Mouse (Mus musculus) stomach, embryonic 16.5 days (tissue): ENCODE measurements around the gene Tbl1xr1. TPM values are rescaled to one million over a fixed set of nuclear protein-coding genes. Genes with fewer than 3 reads are reported as not detected.

ENCODE experiments used
- ATAC-seq: fragments of 200-750 bp; cut with Nextera tagmentation; 2 replicates; pipeline ENCODE4 v1.8.0; 2017; ENCODE audit warnings: moderate number of reproducible peaks, moderate TSS enrichment; ENCODE audit not compliant: insufficient read depth, low FRiP score
- H3K27ac ChIP-seq: fragments of 300-500 bp; sonication (generic); 2 replicates; pipeline ENCODE4 v1.5.1; 2014; ENCODE audit warnings: low read length
- H3K27me3 ChIP-seq: fragments of 300-500 bp; sonication (generic); 2 replicates; pipeline ENCODE4 v1.6.1; 2014; ENCODE audit warnings: low read length, control low read depth, mixed read lengths; ENCODE audit not compliant: control insufficient read depth, insufficient read depth
- H3K36me3 ChIP-seq: fragments of 300-500 bp; sonication (generic); 2 replicates; pipeline ENCODE4 v1.6.1; 2014; ENCODE audit warnings: low read length; ENCODE audit not compliant: control insufficient read depth, insufficient read depth
- H3K4me1 ChIP-seq: fragments of 300-500 bp; sonication (generic); 2 replicates; pipeline ENCODE4 v1.6.1; 2014; ENCODE audit warnings: low read length, control low read depth, mixed read lengths; ENCODE audit not compliant: control insufficient read depth, insufficient read depth
- H3K4me2 ChIP-seq: fragments of 300-500 bp; sonication (generic); 2 replicates; pipeline ENCODE4 v1.6.1; 2014; ENCODE audit warnings: low read depth, low read length, mixed read lengths
- H3K4me3 ChIP-seq: fragments of 300-500 bp; sonication (generic); replicated peaks from 2 replicates; pipeline ENCODE4 v1.5.1; 2014; ENCODE audit warnings: mild to moderate bottlenecking, low read length
- H3K9ac ChIP-seq: fragments of 300-500 bp; sonication (generic); 2 replicates; pipeline ENCODE4 v1.6.1; 2014; ENCODE audit warnings: low read length
- H3K9me3 ChIP-seq: fragments of 300-500 bp; sonication (generic); replicated peaks from 2 replicates; pipeline ENCODE4 v1.6.1; 2016; ENCODE audit warnings: low read length, control low read depth; ENCODE audit not compliant: control insufficient read depth
- WGBS: fragments of 180-500 bp; shearing (Covaris S2); extraction: QIAGEN DNeasy Blood & Tissue Kit; methylation state at CpG from one replicate; pipeline ENCODE4 v1.1.7; 2014; 5-methylcytosine and 5-hydroxymethylcytosine counted together
- polyA plus RNA-seq: library from polyadenylated mRNA; unstranded; fragments of >200 nt; fragmentation: Nextera tagmentation; extraction: Ambion mirVana; gene quantifications from 2 replicates; pipeline ENCODE4 v1.2.1, GENCODE M21; 2015

The Tbl1xr1 gene
- polyA plus RNA-seq, 1 experiment from 2014 or later = 18.5 TPM

DNA sequence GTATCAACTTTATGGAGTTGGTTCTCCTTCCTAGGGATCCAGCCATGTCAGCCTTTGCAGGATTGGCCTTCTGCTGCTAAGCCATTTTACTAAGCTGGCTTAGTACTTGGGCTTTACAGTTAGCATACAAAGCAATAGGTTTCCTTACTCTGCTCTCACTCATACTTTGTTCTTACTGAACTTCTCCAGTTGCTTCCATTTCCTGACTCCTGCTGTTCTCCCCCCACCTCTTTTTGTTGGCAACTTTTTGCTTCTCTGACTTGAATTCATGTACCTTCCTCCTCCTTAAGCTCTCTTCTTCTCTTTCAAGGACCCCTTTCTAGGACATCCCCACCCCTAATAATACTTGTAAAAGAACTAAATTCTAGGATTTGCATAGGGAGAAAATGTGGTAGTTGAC is 31.6 kb downstream of the Tbl1xr1 start:
- H3K4me1 ChIP-seq = no peaks in the 10 kb centered on the region
- no peak overlapping the region for H3K4me2 ChIP-seq
- no peaks in the 10 kb centered on the region for H3K9me3 ChIP-seq
- ATAC-seq = no peak
- H3K4me3 ChIP-seq = no peak overlapping the region
- H3K36me3 ChIP-seq = no peaks in the 10 kb centered on the region
- H3K27ac ChIP-seq = no peak overlapping the region
- no peaks in the 10 kb centered on the region for H3K27me3 ChIP-seq
- H3K9ac ChIP-seq = no peak overlapping the region

DNA sequence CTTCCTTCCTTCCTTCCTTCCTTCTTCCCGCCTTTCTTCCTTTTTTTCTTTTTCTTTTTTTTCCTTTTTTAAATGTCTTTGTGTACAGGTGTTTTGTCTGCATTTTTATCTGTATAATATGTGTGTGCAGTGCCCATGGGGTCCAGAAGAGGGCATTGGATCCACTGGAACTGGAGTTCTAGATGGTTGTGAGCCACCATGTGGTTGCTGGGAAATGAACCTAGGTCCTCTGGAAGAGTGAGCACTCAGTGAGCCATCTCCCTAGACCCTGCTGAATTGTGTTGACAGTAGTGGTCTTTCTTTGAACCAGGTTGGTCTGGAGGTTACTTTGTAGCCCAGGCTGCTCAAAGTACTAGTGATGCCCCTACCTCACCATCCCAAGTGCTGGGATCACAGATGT is 33.2 kb downstream of the Tbl1xr1 start:
- 85% methylated on average over 1 of the region's 1 CpGs for WGBS
- no peak for ATAC-seq
- no peaks in the 10 kb centered on the region for H3K9me3 ChIP-seq

DNA sequence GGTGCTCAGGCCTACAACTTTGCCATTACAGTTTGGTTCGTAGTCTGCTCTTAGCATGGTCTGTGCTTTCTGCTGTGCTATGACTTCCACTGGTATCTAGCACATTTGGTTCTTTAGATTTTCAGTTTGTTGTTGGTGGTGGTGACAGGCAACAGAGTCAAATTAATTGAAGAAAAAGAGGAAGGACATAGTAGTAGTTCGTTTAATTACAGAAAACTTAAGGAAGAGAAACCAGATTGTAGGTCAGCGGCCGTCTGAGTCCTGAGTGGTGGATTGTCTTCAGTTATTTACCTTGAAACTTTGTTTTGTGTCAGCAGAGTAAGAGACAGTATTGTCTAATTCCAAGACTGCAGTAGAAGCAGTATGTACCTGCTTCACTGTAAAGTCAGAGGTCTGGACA is 37.3 kb downstream of the Tbl1xr1 start:
- H3K9me3 ChIP-seq = no peaks in the 10 kb centered on the region
- no peak for ATAC-seq
- H3K27me3 ChIP-seq = no peaks in the 10 kb centered on the region
- H3K9ac ChIP-seq = no peak overlapping the region
- H3K27ac ChIP-seq = no peak overlapping the region
- H3K4me2 ChIP-seq = no peak overlapping the region
- WGBS = 87% methylated on average over 4 of the region's 4 CpGs
- H3K4me1 ChIP-seq = 0 out of 2 replicates have a peak, but pooled peaks cover 5% of the 10 kb centered on the region
- no peak overlapping the region for H3K4me3 ChIP-seq
- no peaks in the 10 kb centered on the region for H3K36me3 ChIP-seq

More for the DNA sequence above, 33.2 kb downstream of the Tbl1xr1 start:
- H3K4me2 ChIP-seq = no peak overlapping the region
- H3K27ac ChIP-seq = no peak overlapping the region
- H3K4me1 ChIP-seq = 0 out of 2 replicates have a peak, but pooled peaks cover under 1% of the 10 kb centered on the region
- no peak overlapping the region for H3K9ac ChIP-seq
- no peak overlapping the region for H3K4me3 ChIP-seq
- no peaks in the 10 kb centered on the region for H3K36me3 ChIP-seq
- no peaks in the 10 kb centered on the region for H3K27me3 ChIP-seq

DNA sequence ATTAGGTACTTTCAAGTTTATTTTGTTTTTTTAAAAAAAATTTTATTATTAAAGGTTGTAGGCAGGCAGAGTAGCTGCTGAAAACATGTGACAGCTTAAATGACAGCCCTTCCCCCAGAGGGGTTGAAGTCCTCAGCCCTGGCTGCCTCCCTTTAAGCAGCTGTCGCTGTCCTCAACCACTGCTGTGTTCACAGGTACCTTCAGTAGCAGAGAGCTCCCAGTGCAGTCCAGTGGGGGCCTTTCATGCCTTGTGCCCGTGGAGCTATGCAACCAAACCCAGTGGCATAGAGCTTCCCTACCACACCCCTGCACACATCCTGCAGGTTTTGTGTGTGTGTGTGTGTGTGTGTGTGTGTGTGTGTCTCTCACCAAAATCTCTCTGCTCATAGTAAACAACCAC is 38.8 kb downstream of the Tbl1xr1 start:
- Histone ChIP-seq H3K9ac (no peak overlapping the region), H3K27me3 (no peaks in the 10 kb centered on the region), H3K4me2 (no peak overlapping the region), H3K4me1 (0 out of 2 replicates have a peak, but pooled peaks cover 5% of the 10 kb centered on the region), H3K4me3 (no peak overlapping the region), H3K9me3 (no peaks in the 10 kb centered on the region), H3K36me3 (no peaks in the 10 kb centered on the region), H3K27ac (no peak overlapping the region)
- no peak for ATAC-seq
- 22% methylated on average over 2 of the region's 2 CpGs for WGBS

DNA sequence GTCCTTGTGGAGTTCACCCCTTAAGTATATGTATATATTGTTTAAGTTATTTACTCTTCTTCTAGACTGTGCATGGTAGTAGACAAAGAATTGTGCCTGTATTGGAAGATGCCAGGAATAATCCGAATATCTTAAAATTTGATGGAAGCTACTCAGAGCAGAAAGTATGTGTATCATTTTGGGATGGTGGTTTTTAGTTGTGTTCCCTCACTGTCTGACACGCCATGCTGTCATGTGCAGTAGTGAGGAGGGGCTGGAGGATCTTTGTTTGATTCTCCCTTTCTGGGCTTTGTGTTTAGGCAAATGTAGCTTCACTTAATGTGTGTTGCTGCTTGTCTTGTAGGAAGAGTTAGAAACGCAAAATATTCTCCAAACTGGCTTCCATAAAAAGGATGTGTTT is 39.2 kb downstream of the Tbl1xr1 start:
- no peak overlapping the region for H3K9ac ChIP-seq
- H3K4me3 ChIP-seq = no peak overlapping the region
- H3K4me2 ChIP-seq = no peak overlapping the region
- H3K36me3 ChIP-seq = no peaks in the 10 kb centered on the region
- H3K4me1 ChIP-seq = peaks cover 7% of the 10 kb centered on the region; the same call in 1 of the 2 replicates
- no peak overlapping the region for H3K27ac ChIP-seq
- ATAC-seq = no peak
- H3K27me3 ChIP-seq = no peaks in the 10 kb centered on the region
- 87% methylated on average over 3 of the region's 3 CpGs for WGBS
- no peaks in the 10 kb centered on the region for H3K9me3 ChIP-seq

DNA sequence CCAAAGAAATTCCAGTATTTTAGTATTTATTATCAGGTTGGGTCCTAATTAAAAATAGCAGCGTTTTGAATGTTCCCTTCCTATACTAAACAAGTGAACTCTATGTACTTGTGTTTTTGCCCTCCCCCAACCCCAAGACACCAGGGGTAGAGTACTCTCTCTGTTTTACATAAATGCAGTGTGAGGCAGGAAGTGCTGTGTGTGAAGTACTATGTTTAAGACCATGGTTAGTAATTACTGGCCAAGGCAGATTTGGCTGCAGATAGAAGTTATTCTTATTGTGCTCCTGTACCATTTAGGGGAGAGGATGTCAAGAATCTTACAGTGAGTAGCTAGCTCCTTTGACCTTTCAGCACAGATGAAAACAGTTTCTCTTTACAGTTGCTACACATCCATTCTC is 39.7 kb downstream of the Tbl1xr1 start:
- no peak for ATAC-seq

DNA sequence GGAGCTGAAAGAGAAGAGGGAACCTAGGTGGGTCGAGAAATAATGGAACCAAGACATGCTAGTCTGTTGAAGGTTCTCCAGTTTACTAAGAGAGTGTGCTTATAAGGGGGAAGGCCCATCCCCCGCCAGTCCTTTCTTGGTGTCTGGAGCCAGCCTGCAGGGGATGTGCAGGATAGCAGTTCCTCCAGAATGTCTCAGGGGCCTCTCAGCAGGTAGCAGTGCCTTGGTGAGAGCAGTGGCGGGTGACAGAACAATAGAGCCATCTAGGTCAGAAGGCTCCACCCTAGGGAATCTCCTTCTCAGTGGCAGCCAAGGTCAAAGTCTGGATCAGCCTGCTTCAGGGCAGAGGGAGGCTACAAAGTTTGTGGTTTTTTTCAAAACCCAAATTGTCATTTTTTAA is 45.3 kb downstream of the Tbl1xr1 start:
- no peaks in the 10 kb centered on the region for H3K36me3 ChIP-seq
- H3K4me1 ChIP-seq = peaks cover 21% of the 10 kb centered on the region
- no peak overlapping the region for H3K27ac ChIP-seq
- no peak overlapping the region for H3K4me2 ChIP-seq
- WGBS = 53% methylated on average over 3 of the region's 3 CpGs
- H3K9me3 ChIP-seq = no peaks in the 10 kb centered on the region
- no peaks in the 10 kb centered on the region for H3K27me3 ChIP-seq
- H3K9ac ChIP-seq = no peak overlapping the region
- no peak for ATAC-seq
- H3K4me3 ChIP-seq = no peak overlapping the region

More for the DNA sequence above, 39.7 kb downstream of the Tbl1xr1 start:
- 66% methylated on average over 1 of the region's 1 CpGs for WGBS
- Histone ChIP-seq H3K9ac (no peak overlapping the region), H3K36me3 (no peaks in the 10 kb centered on the region), H3K27ac (no peak overlapping the region), H3K27me3 (no peaks in the 10 kb centered on the region), H3K4me1 (peaks cover 8% of the 10 kb centered on the region; the same call in 1 of the 2 replicates), H3K4me3 (no peak overlapping the region), H3K4me2 (no peak overlapping the region), H3K9me3 (no peaks in the 10 kb centered on the region)

DNA sequence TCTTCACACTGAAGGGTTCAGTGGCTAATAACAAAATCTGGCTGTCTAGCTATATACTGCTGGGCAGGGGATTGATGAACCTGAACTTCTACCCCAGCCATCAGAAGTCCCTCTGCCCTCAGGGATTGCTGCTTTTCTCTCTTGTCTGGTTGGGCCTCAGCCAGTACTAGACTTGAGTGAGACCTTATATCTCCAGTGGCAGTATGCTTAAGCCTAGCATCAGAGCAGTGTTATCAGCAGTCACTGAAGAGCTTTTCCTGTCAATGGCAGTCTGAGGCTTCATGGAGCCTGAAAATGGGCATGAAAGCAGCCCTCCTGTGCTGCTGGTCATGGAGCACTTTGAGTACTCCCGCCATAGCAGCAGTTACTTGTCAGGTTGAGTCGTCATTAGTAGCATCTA is 46.7 kb downstream of the Tbl1xr1 start:
- H3K4me2 ChIP-seq = no peak overlapping the region
- H3K9ac ChIP-seq = no peak overlapping the region
- no peak overlapping the region for H3K4me3 ChIP-seq
- H3K36me3 ChIP-seq = peaks cover 5% of the 10 kb centered on the region; the same call in 1 of the 2 replicates
- 60% methylated on average over 2 of the region's 2 CpGs for WGBS
- no peaks in the 10 kb centered on the region for H3K27me3 ChIP-seq
- H3K9me3 ChIP-seq = no peaks in the 10 kb centered on the region
- no peak overlapping the region for H3K27ac ChIP-seq
- no peak for ATAC-seq
- peaks cover 21% of the 10 kb centered on the region for H3K4me1 ChIP-seq

DNA sequence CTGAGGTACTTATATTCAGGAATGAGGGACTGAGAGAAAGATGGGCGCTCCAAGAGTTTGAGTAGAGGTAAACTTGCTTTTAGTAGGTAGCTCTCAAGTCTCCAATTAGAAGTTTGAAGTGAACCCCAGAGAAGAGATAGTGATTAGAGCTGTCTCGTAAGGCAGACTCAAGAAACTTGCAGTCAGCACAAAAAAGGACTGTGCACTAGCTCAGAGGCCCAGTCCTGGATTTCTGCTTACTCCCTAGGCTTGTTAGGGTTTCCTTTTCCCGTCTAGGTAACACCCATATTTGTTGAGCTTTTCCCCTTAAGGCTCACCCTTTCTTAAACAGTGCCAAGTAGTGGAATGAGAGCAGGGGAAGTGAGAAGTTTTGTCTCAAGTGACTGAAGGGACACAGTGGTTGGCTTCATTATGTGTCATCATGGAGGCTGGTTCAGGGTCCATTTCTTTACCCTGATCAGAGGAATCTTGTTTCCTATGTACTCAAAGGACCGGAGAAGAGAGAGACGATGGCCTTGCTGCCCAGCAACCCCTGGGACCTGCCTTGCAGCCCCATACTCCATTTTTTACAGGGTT is 49.9 kb downstream of the Tbl1xr1 start:
- peaks cover 5% of the 10 kb centered on the region; the same call in 1 of the 2 replicates for H3K36me3 ChIP-seq
- H3K4me1 ChIP-seq = peaks cover 20% of the 10 kb centered on the region
- no peaks in the 10 kb centered on the region for H3K9me3 ChIP-seq
- no peak overlapping the region for H3K4me2 ChIP-seq
- 86% methylated on average over 5 of the region's 5 CpGs for WGBS
- H3K27ac ChIP-seq = no peak overlapping the region
- H3K9ac ChIP-seq = no peak overlapping the region
- no peaks in the 10 kb centered on the region for H3K27me3 ChIP-seq
- H3K4me3 ChIP-seq = no peak overlapping the region
- no peak for ATAC-seq
